Mouse (Mus musculus) common myeloid progenitor, adult 5-6 weeks (primary cell): ENCODE measurements around the gene Hmgcl. TPM values are rescaled to one million over a fixed set of nuclear protein-coding genes. Genes with fewer than 3 reads are reported as not detected.
"Not testable (repeated sequence)": the region's sequence is repeated elsewhere in the genome, so short reads cannot be mapped to it uniquely, and the experiment has no call there.

Source experiments
- ATAC-seq: replicated peaks from 2 replicates; pipeline ENCODE4 v1.8.0; 2016; ENCODE audit warnings: low read depth, mild to moderate bottlenecking, moderate TSS enrichment, inconsistent platforms; ENCODE audit not compliant: poor library complexity, severe bottlenecking
- total RNA-seq: library from RNA; stranded (forward); fragments of 200-1000, 187-1606 nt; gene quantifications from 2 replicates; pipeline ENCODE4 v1.2.3, GENCODE M21; 2017

The Hmgcl gene
- total RNA-seq, 1 experiment from 2014 or later, result 23.8 TPM

- not testable (repeated sequence) for ATAC-seq
Measured at GRCm38 (mm10) chr4:135980223-135980622, 34.0 kb downstream of the Hmgcl start.

DNA sequence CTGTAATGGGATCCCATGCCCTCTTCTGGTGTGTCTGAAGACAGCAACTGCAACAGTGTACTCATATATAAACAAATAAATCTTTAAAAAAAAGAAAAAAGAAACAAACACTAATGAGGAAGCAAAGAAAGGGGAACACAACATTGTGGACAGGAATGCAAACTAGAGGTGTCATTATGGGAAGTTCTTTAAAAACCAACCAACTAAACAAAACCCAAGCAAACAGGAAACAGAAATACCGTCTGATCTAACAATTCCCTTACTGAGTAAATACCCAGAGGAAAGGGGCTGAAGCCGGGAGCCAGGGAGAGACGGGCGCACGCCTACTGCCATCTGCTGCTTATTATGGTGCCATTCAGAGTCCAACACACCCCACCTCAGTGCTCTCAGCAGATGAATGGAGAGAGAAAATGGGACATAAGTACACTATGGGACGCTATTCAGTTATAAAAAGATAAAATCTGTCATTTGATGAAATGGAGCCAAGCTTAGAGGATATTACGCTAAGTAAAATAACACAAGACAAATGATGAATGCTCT, 35.3 kb downstream of the Hmgcl start:
- no peak for ATAC-seq

GRCm38 (mm10) chr4:135984556-135984955, 38.3 kb downstream of the Hmgcl start:
- no peak for ATAC-seq

GRCm38 (mm10) chr4:135985193-135985592, 38.9 kb downstream of the Hmgcl start:
- peak; percentile 57; the same call in 1 of the 2 replicates for ATAC-seq

GRCm38 (mm10) chr4:135985769-135986168, 39.5 kb downstream of the Hmgcl start:
- ATAC-seq, result no peak

DNA sequence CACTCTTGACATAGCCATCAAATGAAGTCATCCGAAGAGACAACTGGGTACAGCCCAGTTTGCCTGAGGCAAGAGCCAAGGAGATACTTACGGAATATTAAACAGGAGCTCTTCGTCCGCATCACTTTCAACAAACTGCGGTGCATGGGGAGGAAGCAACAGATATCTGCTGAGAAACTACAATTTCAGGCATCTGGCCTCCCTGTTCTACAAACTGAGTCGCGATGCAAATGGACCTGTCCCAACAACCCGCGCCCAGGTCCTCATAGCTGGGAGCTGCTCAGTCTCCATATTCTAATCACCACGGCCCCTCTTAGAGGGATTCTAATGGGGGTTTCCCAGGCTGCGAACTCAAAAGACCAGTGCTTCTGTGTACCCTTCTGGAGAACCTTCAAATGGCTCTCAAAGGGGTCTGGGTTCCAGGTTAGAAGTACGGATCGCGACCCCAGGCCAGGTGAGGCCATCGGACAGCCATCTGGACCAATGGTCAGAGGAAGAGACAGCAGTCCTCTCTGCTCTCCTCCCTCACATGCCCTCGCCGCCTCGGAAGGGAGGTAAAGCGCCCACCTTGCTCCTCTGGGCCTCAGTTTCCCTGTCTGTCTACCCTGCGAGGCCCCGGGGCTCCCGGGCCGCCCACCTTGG, 40.2 kb downstream of the Hmgcl start:
- no peak for ATAC-seq

GRCm38 (mm10) chr4:135986943-135987710, 40.9 kb downstream of the Hmgcl start, which contains the start of gene Pithd1:
TSS of gene Pithd1 (minus strand) at chr4:135987264.
- ATAC-seq, result peak; percentile 77

- ATAC-seq, result no peak
Measured at GRCm38 (mm10) chr4:135987714-135988113, 41.5 kb downstream of the Hmgcl start.

DNA sequence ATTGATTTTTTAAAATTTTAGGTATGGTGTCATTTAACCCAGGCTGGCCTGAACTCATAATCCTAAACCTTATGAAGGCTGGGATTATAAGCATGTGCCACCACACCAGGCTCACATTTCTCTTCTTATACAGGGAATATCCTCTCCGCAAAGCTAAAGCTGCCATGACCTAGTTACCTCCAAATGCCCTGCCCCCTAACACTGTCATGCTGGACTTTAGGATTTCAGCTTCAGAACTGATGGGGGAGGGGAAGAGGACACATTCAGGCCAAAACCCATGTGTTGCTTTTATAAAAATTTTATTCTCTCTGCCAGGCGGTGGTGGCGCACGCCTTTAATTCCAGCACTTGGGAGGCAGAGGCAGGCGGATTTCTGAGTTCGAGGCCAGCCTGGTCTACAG, 47.7 kb downstream of the Hmgcl start:
- no peak for ATAC-seq

DNA sequence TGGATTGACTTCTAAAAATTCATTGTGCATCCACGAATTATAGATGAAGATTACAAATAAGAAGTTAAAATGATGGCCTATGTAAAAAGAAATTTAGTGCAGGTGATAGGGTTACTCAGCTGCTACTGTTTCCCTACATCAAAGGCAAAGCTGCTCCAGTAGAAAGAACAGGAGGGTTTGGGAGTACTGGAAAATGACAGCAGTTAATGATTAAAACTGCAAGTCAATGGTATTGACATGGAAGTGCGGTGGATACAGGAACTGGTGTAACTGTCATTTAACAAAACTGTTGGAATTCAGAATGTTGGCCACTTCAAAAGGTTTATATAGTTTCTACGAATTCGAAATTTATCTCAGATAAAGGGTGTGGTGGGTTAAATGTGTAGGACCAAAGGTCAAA, 48.9 kb downstream of the Hmgcl start:
- no peak for ATAC-seq

GRCm38 (mm10) chr4:136004107-136004675, 57.9 kb downstream of the Hmgcl start:
- no peak for ATAC-seq

GRCm38 (mm10) chr4:136004921-136005320, 58.7 kb downstream of the Hmgcl start:
- no peak for ATAC-seq

DNA sequence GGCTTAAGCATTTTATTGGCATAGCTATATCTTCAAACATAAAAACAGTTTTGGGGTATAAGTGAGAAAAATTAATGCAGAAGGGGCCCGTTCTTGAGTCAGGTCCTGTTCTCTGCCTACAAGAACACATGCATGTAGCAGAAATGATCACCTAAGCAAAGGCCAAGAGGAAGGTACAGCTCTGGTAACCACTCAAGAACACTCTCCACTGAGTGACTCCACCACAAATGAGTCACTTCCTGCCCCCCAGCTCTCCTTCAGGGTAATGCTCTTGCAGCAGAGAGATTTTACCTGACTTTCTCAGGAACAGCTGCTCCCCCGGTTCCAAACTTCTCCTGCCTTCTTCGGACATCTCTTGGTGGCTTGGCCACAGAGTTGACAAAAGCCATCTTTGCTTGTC, 60.6 kb downstream of the Hmgcl start:
- no peak for ATAC-seq

DNA sequence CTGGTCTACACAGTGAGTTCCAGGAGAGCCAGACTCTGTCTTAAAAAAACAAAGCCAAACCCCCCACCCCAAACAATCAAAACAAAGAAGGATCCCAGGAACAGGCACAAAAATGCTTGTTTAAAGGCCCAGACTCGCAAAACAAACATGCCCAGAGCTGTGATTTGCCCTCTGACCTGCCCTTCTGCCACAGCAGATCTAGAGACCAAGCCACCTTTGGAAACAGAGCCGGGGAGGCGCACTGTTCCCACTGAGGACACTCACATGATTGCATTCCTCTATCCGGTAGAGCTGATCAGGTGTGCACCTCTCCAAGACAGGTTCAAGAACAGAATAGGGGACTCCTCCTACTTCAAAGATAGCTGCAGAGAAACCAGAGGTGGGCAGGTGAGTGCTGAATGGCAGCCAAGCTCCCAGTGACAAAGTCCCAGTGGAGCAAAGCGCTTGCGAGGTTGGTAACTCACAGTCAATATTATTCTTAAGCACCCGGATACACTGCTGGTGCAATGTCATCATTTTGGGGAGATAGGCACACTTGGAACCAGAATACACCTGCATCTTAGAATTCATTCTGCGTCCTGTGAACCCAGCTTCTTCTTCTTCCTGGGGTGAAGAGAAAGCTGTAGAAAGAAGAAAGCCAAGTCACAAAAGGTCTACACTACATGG, 62.7 kb downstream of the Hmgcl start:
- no peak for ATAC-seq

DNA sequence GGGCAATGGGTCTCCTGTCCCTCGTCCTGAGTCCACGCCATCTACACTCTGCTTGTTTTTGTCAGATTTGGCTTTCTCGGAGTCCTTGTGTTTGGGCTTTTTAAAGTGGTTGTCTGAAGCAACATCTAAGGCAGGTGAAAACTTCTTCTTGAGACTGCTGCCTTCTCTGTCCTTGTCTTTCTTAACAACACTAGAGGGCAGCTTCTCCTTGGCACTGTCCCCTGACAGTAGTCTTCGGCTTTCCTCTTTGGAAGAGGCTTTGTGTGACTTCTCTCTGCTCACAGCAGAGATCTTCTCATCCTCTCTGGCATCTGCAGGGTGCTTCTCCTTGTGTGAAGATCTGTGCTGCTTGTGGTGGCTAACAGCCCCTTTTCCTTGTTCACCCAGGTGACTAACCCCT, 64.3 kb downstream of the Hmgcl start:
- ATAC-seq, result no peak

Other genes starting within 250 kb of the Hmgcl start
- not detected in 2 replicates for gene Il22ra1, start 218.3 kb upstream of the Hmgcl start, total RNA-seq
- not detected in 2 replicates for gene Myom3, start 186.7 kb upstream of the Hmgcl start, total RNA-seq
- gene Srsf10, start 90.7 kb upstream of the Hmgcl start, total RNA-seq, result 292 and 303 TPM in 2 replicates
- gene Pnrc2, start 72.6 kb upstream of the Hmgcl start, total RNA-seq, result 146 and 189 TPM in 2 replicates
- gene Cnr2, start 51.1 kb upstream of the Hmgcl start, total RNA-seq, result 9.4 and 10.9 TPM in 2 replicates
- 70.8 and 71.5 TPM in 2 replicates for gene Fuca1, start 25.7 kb upstream of the Hmgcl start, total RNA-seq
- 4.1 and 4.2 TPM in 2 replicates for gene Gale, start 17.3 kb downstream of the Hmgcl start, total RNA-seq
- gene Lypla2, start 26.2 kb downstream of the Hmgcl start, total RNA-seq, result 11.0 and 16.1 TPM in 2 replicates
- gene Pithd1, start 40.8 kb downstream of the Hmgcl start, total RNA-seq, result 21.1 and 30.6 TPM in 2 replicates
- 48.3 and 52.5 TPM in 2 replicates for gene Eloa, start 75.3 kb downstream of the Hmgcl start, total RNA-seq
- 1,101 and 1,166 TPM in 2 replicates for gene Rpl11, start 107.0 kb downstream of the Hmgcl start, total RNA-seq
- gene Id3, start 197.0 kb downstream of the Hmgcl start, total RNA-seq, result 2.2 TPM in 1 of 2 replicates, not detected in the other
- 4.3 and 6.8 TPM in 2 replicates for gene E2f2, start 225.9 kb downstream of the Hmgcl start, total RNA-seq